Mouse (Mus musculus) neural tube, postnatal 0 days (tissue): ENCODE data around the gene Tmem98. TPM values are rescaled to one million over a fixed set of nuclear protein-coding genes. Genes with fewer than 3 reads are reported as not detected.

Experiments
- polyA plus RNA-seq: library from polyadenylated mRNA; unstranded; fragments of >200 nt; fragmentation: Nextera tagmentation; extraction: Ambion mirVana; gene quantifications from 2 replicates; pipeline ENCODE4 v1.2.1, GENCODE M21; 2015

Gene Tmem98
- polyA plus RNA-seq, result 13.1 and 15.5 TPM in 2 replicates

GRCm38 (mm10) chr11:80809993-80810821 is at the start of gene Tmem98:
Gene Tmem98, plus strand, starts transcription at chr11:80810175.

GRCm38 (mm10) chr11:80779527-80780344 is 30.2 kb upstream of the Tmem98 start, which contains the start of gene Myo1d:
Gene Myo1d, minus strand, starts transcription at chr11:80780025.

GRCm38 (mm10) chr11:80858065-80858464 is 48.1 kb downstream of the Tmem98 start, which contains the start of gene Spaca3:
Gene Spaca3, plus strand, starts transcription at chr11:80858365.

Other genes starting within 250 kb of the Tmem98 start
- gene Myo1d, start 30.1 kb upstream of the Tmem98 start, polyA plus RNA-seq, result 1.8 and 2.5 TPM in 2 replicates
- not detected in 2 replicates for gene Spaca3, start 48.2 kb downstream of the Tmem98 start, polyA plus RNA-seq